Mouse (Mus musculus): ENCODE data around the gene Kif5a. TPM values are rescaled to one million over a fixed set of nuclear protein-coding genes. Genes with fewer than 3 reads are reported as not detected.
A peak's percentile ranks its signal among the peaks of the same experiment; 100 is the strongest.

The Kif5a gene
- polyA plus RNA-seq, 1 experiment: 0.29 TPM

- H3ac ChIP-seq (ENCODE audit: control insufficient read depth, insufficient read length, low read depth): no peak overlapping the region
- peaks cover 28% of the 10 kb centered on the region for H3K27me3 ChIP-seq (ENCODE audit: control insufficient read depth, insufficient read depth, insufficient read length)
- H3K79me2 ChIP-seq (ENCODE audit: control insufficient read depth, insufficient read depth): no peaks in the 10 kb centered on the region
- H3K36me3 ChIP-seq (ENCODE audit: control insufficient read depth, insufficient read depth): no peaks in the 10 kb centered on the region
- H3K4me3 ChIP-seq (ENCODE audit: insufficient read depth, poor library complexity, severe bottlenecking): no peak overlapping the region
- H3K79me3 ChIP-seq (ENCODE audit: low read depth): no peaks in the 10 kb centered on the region
- TF ChIP-seq MAX (IDR thresholded peaks at IDR 0.05) (no peak), MYOD1 (IDR thresholded peaks at IDR 0.05; ENCODE audit: control insufficient read depth, insufficient read length, low read depth) (no peak), FOSL1 (IDR thresholded peaks at IDR 0.05; ENCODE audit: insufficient read depth, low read length, poor library complexity, severe bottlenecking) (no peak), MYOG (IDR thresholded peaks at IDR 0.05; ENCODE audit: control insufficient read depth, extremely low read depth, insufficient read length) (no peak), CEBPB (IDR thresholded peaks at IDR 0.05; ENCODE audit: low read depth) (no peak), CTCF (IDR thresholded peaks at IDR 0.05; ENCODE audit: control insufficient read depth, insufficient read depth, insufficient read length) (peak; percentile 49), USF1 (IDR thresholded peaks at IDR 0.05; ENCODE audit: low read depth) (no peak)
Observed at GRCm38 (mm10) chr10:127226318-127226895, 36.7 kb downstream of the Kif5a start.

- no peak overlapping the region for H3ac ChIP-seq (ENCODE audit: control insufficient read depth, insufficient read length, low read depth)
Observed at GRCm38 (mm10) chr10:127225732-127226131, 37.4 kb downstream of the Kif5a start.

GRCm38 (mm10) chr10:127225213-127225612 is 37.9 kb downstream of the Kif5a start:
- TF ChIP-seq MAX (IDR thresholded peaks at IDR 0.05) (no peak), FOSL1 (IDR thresholded peaks at IDR 0.05; ENCODE audit: insufficient read depth, low read length, poor library complexity, severe bottlenecking) (no peak), CTCF (IDR thresholded peaks at IDR 0.05; ENCODE audit: control insufficient read depth, insufficient read depth, insufficient read length) (no peak), USF1 (IDR thresholded peaks at IDR 0.05; ENCODE audit: low read depth) (no peak), MYOD1 (IDR thresholded peaks at IDR 0.05; ENCODE audit: control insufficient read depth, insufficient read length, low read depth) (no peak), MYOG (IDR thresholded peaks at IDR 0.05; ENCODE audit: control insufficient read depth, extremely low read depth, insufficient read length) (no peak), CEBPB (IDR thresholded peaks at IDR 0.05; ENCODE audit: low read depth) (no peak)
- no peaks in the 10 kb centered on the region for H3K79me3 ChIP-seq (ENCODE audit: low read depth)
- H3K27me3 ChIP-seq (ENCODE audit: control insufficient read depth, insufficient read depth, insufficient read length): peaks cover 18% of the 10 kb centered on the region
- H3ac ChIP-seq (ENCODE audit: control insufficient read depth, insufficient read length, low read depth): no peak overlapping the region
- H3K36me3 ChIP-seq (ENCODE audit: control insufficient read depth, insufficient read depth): no peaks in the 10 kb centered on the region
- H3K4me3 ChIP-seq (ENCODE audit: insufficient read depth, poor library complexity, severe bottlenecking): no peak overlapping the region
- no peaks in the 10 kb centered on the region for H3K79me2 ChIP-seq (ENCODE audit: control insufficient read depth, insufficient read depth)

More at GRCm38 (mm10) chr10:127225732-127226131, 37.4 kb downstream of the Kif5a start:
- Histone ChIP-seq H3K4me3 (ENCODE audit: insufficient read depth, poor library complexity, severe bottlenecking) (no peak overlapping the region), H3K36me3 (ENCODE audit: control insufficient read depth, insufficient read depth) (no peaks in the 10 kb centered on the region), H3K79me3 (ENCODE audit: low read depth) (no peaks in the 10 kb centered on the region), H3K79me2 (ENCODE audit: control insufficient read depth, insufficient read depth) (no peaks in the 10 kb centered on the region), H3K27me3 (ENCODE audit: control insufficient read depth, insufficient read depth, insufficient read length) (peaks cover 21% of the 10 kb centered on the region)
- TF ChIP-seq CTCF (IDR thresholded peaks at IDR 0.05; ENCODE audit: control insufficient read depth, insufficient read depth, insufficient read length) (no peak), MYOD1 (IDR thresholded peaks at IDR 0.05; ENCODE audit: control insufficient read depth, insufficient read length, low read depth) (no peak), MAX (IDR thresholded peaks at IDR 0.05) (no peak), USF1 (IDR thresholded peaks at IDR 0.05; ENCODE audit: low read depth) (no peak), MYOG (IDR thresholded peaks at IDR 0.05; ENCODE audit: control insufficient read depth, extremely low read depth, insufficient read length) (no peak)

DNA sequence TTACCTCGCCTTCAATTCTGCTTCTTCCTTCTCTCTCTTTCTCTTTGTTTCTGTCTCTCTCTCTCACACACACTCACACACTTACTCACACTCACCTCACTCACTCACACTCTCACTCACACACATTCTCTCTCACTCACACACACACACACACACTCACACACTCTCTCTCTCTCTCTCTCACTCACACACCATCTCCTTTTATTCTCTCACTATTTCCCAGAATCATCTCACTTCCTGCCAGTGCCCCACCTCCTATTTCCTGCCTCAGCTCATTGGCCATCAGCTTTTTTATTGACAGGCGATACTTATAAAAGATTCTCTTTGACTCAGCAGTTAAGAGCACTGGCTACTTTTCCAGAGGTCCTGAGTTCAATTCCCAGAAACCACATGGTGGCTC is 44.8 kb downstream of the Kif5a start:
- no peaks in the 10 kb centered on the region for H3K79me3 ChIP-seq (ENCODE audit: low read depth)
- H3ac ChIP-seq (ENCODE audit: control insufficient read depth, insufficient read length, low read depth): no peak overlapping the region
- no peaks in the 10 kb centered on the region for H3K79me2 ChIP-seq (ENCODE audit: control insufficient read depth, insufficient read depth)
- H3K27me3 ChIP-seq (ENCODE audit: control insufficient read depth, insufficient read depth, insufficient read length): peaks cover 3% of the 10 kb centered on the region
- no peak overlapping the region for H3K4me3 ChIP-seq (ENCODE audit: insufficient read depth, poor library complexity, severe bottlenecking)
- H3K36me3 ChIP-seq (ENCODE audit: control insufficient read depth, insufficient read depth): no peaks in the 10 kb centered on the region
- TF ChIP-seq CTCF (IDR thresholded peaks at IDR 0.05; ENCODE audit: control insufficient read depth, insufficient read depth, insufficient read length) (no peak), MYOG (IDR thresholded peaks at IDR 0.05; ENCODE audit: control insufficient read depth, extremely low read depth, insufficient read length) (no peak), CEBPB (IDR thresholded peaks at IDR 0.05; ENCODE audit: low read depth) (no peak), FOSL1 (IDR thresholded peaks at IDR 0.05; ENCODE audit: insufficient read depth, low read length, poor library complexity, severe bottlenecking) (no peak), MYOD1 (IDR thresholded peaks at IDR 0.05; ENCODE audit: control insufficient read depth, insufficient read length, low read depth) (no peak), USF1 (IDR thresholded peaks at IDR 0.05; ENCODE audit: low read depth) (no peak), MAX (IDR thresholded peaks at IDR 0.05) (no peak)

- no peaks in the 10 kb centered on the region for H3K36me3 ChIP-seq (ENCODE audit: control insufficient read depth, insufficient read depth)
- H3K79me3 ChIP-seq (ENCODE audit: low read depth): no peaks in the 10 kb centered on the region
- H3K4me3 ChIP-seq (ENCODE audit: insufficient read depth, poor library complexity, severe bottlenecking): no peak overlapping the region
- no peaks in the 10 kb centered on the region for H3K79me2 ChIP-seq (ENCODE audit: control insufficient read depth, insufficient read depth)
- no peak overlapping the region for H3ac ChIP-seq (ENCODE audit: control insufficient read depth, insufficient read length, low read depth)
- no peak for TF ChIP-seq CEBPB (IDR thresholded peaks at IDR 0.05; ENCODE audit: low read depth)
- TF ChIP-seq MYOD1 (IDR thresholded peaks at IDR 0.05; ENCODE audit: control insufficient read depth, insufficient read length, low read depth): no peak
- no peak for TF ChIP-seq CTCF (IDR thresholded peaks at IDR 0.05; ENCODE audit: control insufficient read depth, insufficient read depth, insufficient read length)
- TF ChIP-seq MAX (IDR thresholded peaks at IDR 0.05): no peak
- no peak for TF ChIP-seq FOSL1 (IDR thresholded peaks at IDR 0.05; ENCODE audit: insufficient read depth, low read length, poor library complexity, severe bottlenecking)
- no peak for TF ChIP-seq MYOG (IDR thresholded peaks at IDR 0.05; ENCODE audit: control insufficient read depth, extremely low read depth, insufficient read length)
- no peak for TF ChIP-seq USF1 (IDR thresholded peaks at IDR 0.05; ENCODE audit: low read depth)
- no peaks in the 10 kb centered on the region for H3K27me3 ChIP-seq (ENCODE audit: control insufficient read depth, insufficient read depth, insufficient read length)
Observed at GRCm38 (mm10) chr10:127217177-127217576, 46.0 kb downstream of the Kif5a start.

All from C2C12 (cell line).